ENCODE assay signal across 30 mouse cellular contexts in the genomic region with DNA sequence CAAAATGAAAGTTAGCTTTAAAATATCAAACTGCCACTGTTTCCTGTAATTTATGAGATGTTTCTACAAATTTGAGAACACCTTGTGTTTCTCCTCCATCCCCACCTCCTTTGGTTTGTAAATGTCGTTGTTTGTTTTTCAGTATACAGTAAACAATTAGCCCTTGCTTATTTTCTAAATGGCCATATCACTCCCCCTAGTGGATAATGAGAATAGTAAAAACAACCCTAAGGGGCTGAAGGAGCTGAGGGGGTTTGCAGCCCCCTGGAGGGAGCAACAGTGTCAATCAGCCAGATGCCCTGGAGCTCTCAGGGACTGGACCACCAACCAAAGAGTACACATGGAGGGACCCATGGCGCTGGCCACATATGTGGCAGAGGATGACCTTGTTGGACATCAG. TPM values are rescaled to one million over a fixed set of nuclear protein-coding genes. Genes with fewer than 3 reads are reported as not detected.
DNase-seq lines count a peak whose midpoint lies in the region; ATAC-seq and TF ChIP-seq lines count a peak whose summit lies in the region.
"Had no signal": no experiment of that assay in that cellular context is flagged by ENCODE, and none has a peak within 500 bp of the region (broad histone marks: within the 10 kb centered on the region; RNA-seq: fewer than 3 reads in every experiment).

No protein-coding gene starts in this region.

- in situ Hi-C loops in CH12.LX (cut with MboI; ENCODE audit: low pct_ligation_motif_present, low pct_unique_long_range_greater_than_20kb, low sequenced_read_pairs), result no loop called here

- no peaks in the 10 kb centered on the region for H3K4me1 ChIP-seq in heart, postnatal 0 days (ENCODE audit: control insufficient read depth, insufficient read depth)
- no peaks in the 10 kb centered on the region for H3K4me1 ChIP-seq in heart, embryonic 10.5 days
- H3K4me1 ChIP-seq in liver, postnatal 0 days (ENCODE audit: insufficient read depth), result no peaks in the 10 kb centered on the region
- no peaks in the 10 kb centered on the region for H3K4me1 ChIP-seq in liver, embryonic 12.5 days
- peaks cover under 1 to 2% of the 10 kb centered on the region in 2 experiments; a peak in 1 of 4 replicates for H3K4me1 ChIP-seq in CH12.LX (ENCODE audit: control insufficient read depth in 1 of 2, insufficient read depth in 2 of 2)
- H3K4me1 ChIP-seq: embryonic facial prominence, embryonic 10.5 days; megakaryocyte, embryonic 14.5 days; midbrain, embryonic 13.5 days; neural tube, embryonic 12.5 days; stomach, embryonic 15.5 days had no signal

- no peaks in the 10 kb centered on the region for H3K36me3 ChIP-seq in heart, postnatal 0 days (replicated peaks; ENCODE audit: control insufficient read depth, insufficient read depth, low read length)
- H3K36me3 ChIP-seq in heart, embryonic 10.5 days, result no peaks in the 10 kb centered on the region
- H3K36me3 ChIP-seq in liver, postnatal 0 days (replicated peaks; ENCODE audit: insufficient read depth, low read length), result no peaks in the 10 kb centered on the region
- H3K36me3 ChIP-seq in liver, embryonic 12.5 days, result no peaks in the 10 kb centered on the region
- H3K36me3 ChIP-seq in CH12.LX (replicated peaks in 1 of 2; ENCODE audit: control insufficient read depth in 1 of 2, insufficient read depth in 1 of 2, low read length in 1 of 2), result no peaks in the 10 kb centered on the region
- H3K36me3 ChIP-seq: embryonic facial prominence, embryonic 10.5 days; midbrain, embryonic 13.5 days; neural tube, embryonic 12.5 days; stomach, embryonic 15.5 days had no signal

- no peak overlapping the region for H3K4me2 ChIP-seq in heart, postnatal 0 days (ENCODE audit: low read depth, low read length)
- no peak overlapping the region for H3K4me2 ChIP-seq in liver, postnatal 0 days (ENCODE audit: low read depth, low read length)
- no peak overlapping the region for H3K4me2 ChIP-seq in liver, embryonic 12.5 days
- peak overlapping the region; percentile 42; the same call in 1 of the 2 replicates for H3K4me2 ChIP-seq in CH12.LX (ENCODE audit: insufficient read depth, low read depth, poor library complexity, severe bottlenecking)
- H3K4me2 ChIP-seq: hindbrain, embryonic 14.5 days; midbrain, embryonic 13.5 days; neural tube, embryonic 12.5 days; stomach, embryonic 15.5 days had no signal

- no peak for TF ChIP-seq EP300 in heart, postnatal 0 days (IDR thresholded peaks at IDR 0.05; ENCODE audit: low read depth)
- no peak for TF ChIP-seq EP300 in liver, postnatal 0 days (IDR thresholded peaks at IDR 0.05; ENCODE audit: low read depth)
- TF ChIP-seq EP300 in CH12.LX (IDR thresholded peaks at IDR 0.05; ENCODE audit: low read length), result no peak

- no peak overlapping the region for H3K27ac ChIP-seq in heart, postnatal 0 days (ENCODE audit: low read depth)
- H3K27ac ChIP-seq in heart, embryonic 10.5 days, result no peak overlapping the region
- H3K27ac ChIP-seq in liver, postnatal 0 days (ENCODE audit: low read depth), result no peak overlapping the region
- no peak overlapping the region for H3K27ac ChIP-seq in liver, embryonic 12.5 days
- no peak overlapping the region for H3K27ac ChIP-seq in CH12.LX (ENCODE audit: insufficient read depth, low read depth)
- H3K27ac ChIP-seq: embryonic facial prominence, embryonic 10.5 days; hindbrain, embryonic 14.5 days; midbrain, embryonic 13.5 days; neural tube, embryonic 12.5 days; stomach, embryonic 15.5 days had no signal

- no peaks in the 10 kb centered on the region for H3K27me3 ChIP-seq in heart, postnatal 0 days (ENCODE audit: control insufficient read depth, insufficient read depth, low read length)
- H3K27me3 ChIP-seq in heart, embryonic 10.5 days (ENCODE audit: insufficient read depth, poor library complexity, severe bottlenecking), result no peaks in the 10 kb centered on the region
- H3K27me3 ChIP-seq in liver, postnatal 0 days (ENCODE audit: insufficient read depth, low read length), result no peaks in the 10 kb centered on the region
- H3K27me3 ChIP-seq in liver, embryonic 12.5 days (replicated peaks), result no peaks in the 10 kb centered on the region
- H3K27me3 ChIP-seq in CH12.LX (replicated peaks), result no peaks in the 10 kb centered on the region
- H3K27me3 ChIP-seq: megakaryocyte, embryonic 14.5 days; midbrain, embryonic 13.5 days; neural tube, embryonic 12.5 days; stomach, embryonic 15.5 days had no signal

- peak; percentile 36 for TF ChIP-seq CTCF in heart, postnatal 0 days (IDR thresholded peaks at IDR 0.05; ENCODE audit: low read depth)
- peak; percentile 33 for TF ChIP-seq CTCF in liver, postnatal 0 days (IDR thresholded peaks at IDR 0.05; ENCODE audit: low read depth)
- TF ChIP-seq CTCF in CH12.LX (conservative IDR thresholded peaks at IDR 0.05 in 1 of 2, IDR thresholded peaks at IDR 0.05 in 1 of 2; ENCODE audit: low read depth in 2 of 2, low read length in 2 of 2), result peak in 1 of 2 experiments; percentile 53; a peak in 2 of 4 replicates

- peak; percentile 34 for TF ChIP-seq RAD21 in CH12.LX (IDR thresholded peaks at IDR 0.05; ENCODE audit: low read depth, low read length)

- no peak overlapping the region for H3K4me3 ChIP-seq in heart, postnatal 0 days (ENCODE audit: low read depth, low read length)
- no peak overlapping the region for H3K4me3 ChIP-seq in heart, embryonic 10.5 days
- no peak overlapping the region for H3K4me3 ChIP-seq in liver, postnatal 0 days (ENCODE audit: low read depth, low read length)
- H3K4me3 ChIP-seq in liver, embryonic 12.5 days, result no peak overlapping the region
- no peak overlapping the region for H3K4me3 ChIP-seq in CH12.LX (replicated peaks in 1 of 3; ENCODE audit: low read depth in 2 of 3, low read length in 2 of 3, poor library complexity in 1 of 3)
- H3K4me3 ChIP-seq: embryonic facial prominence, embryonic 10.5 days; megakaryocyte, embryonic 14.5 days; midbrain, embryonic 13.5 days; neural tube, embryonic 12.5 days; stomach, embryonic 15.5 days had no signal

- no peak for TF ChIP-seq POLR2A in CH12.LX (IDR thresholded peaks at IDR 0.05; ENCODE audit: low read depth, low read length)

- no peaks in the 10 kb centered on the region for H3K9me3 ChIP-seq in heart, postnatal 0 days (replicated peaks; ENCODE audit: control insufficient read depth, low read length)
- H3K9me3 ChIP-seq in heart, embryonic 10.5 days, result no peaks in the 10 kb centered on the region
- no peaks in the 10 kb centered on the region for H3K9me3 ChIP-seq in liver, postnatal 0 days (ENCODE audit: low read length)
- H3K9me3 ChIP-seq in liver, embryonic 12.5 days (replicated peaks), result no peaks in the 10 kb centered on the region
- no peaks in the 10 kb centered on the region for H3K9me3 ChIP-seq in CH12.LX (replicated peaks; ENCODE audit: low read length)
- H3K9me3 ChIP-seq: embryonic facial prominence, embryonic 10.5 days; megakaryocyte, embryonic 14.5 days; midbrain, embryonic 13.5 days; neural tube, embryonic 12.5 days; stomach, embryonic 15.5 days had no signal

- no peak overlapping the region for H3K9ac ChIP-seq in heart, postnatal 0 days (replicated peaks; ENCODE audit: low read depth, low read length)
- no peak overlapping the region for H3K9ac ChIP-seq in liver, postnatal 0 days (replicated peaks)
- H3K9ac ChIP-seq in liver, embryonic 12.5 days, result no peak overlapping the region
- no peak overlapping the region for H3K9ac ChIP-seq in CH12.LX (ENCODE audit: insufficient read depth, low read depth)
- H3K9ac ChIP-seq: hindbrain, embryonic 14.5 days; midbrain, embryonic 13.5 days; neural tube, embryonic 12.5 days; stomach, embryonic 15.5 days had no signal

- no peaks in the 10 kb centered on the region for H3K79me2 ChIP-seq in CH12.LX (replicated peaks; ENCODE audit: control insufficient read depth, extremely low read depth, insufficient read depth, poor library complexity, severe bottlenecking)

- dilution Hi-C loops in CH12.LX (cut with MboI; ENCODE audit: extremely low pct_ligation_motif_present, extremely low pct_unique_long_range_greater_than_20kb, low sequenced_read_pairs), result no loop called here

- no peak for DNase-seq in heart, postnatal 0 days (ENCODE audit: low spot score)
- DNase-seq in heart, embryonic 10.5 days (ENCODE audit: low spot score), result no peak
- no peak for DNase-seq in liver, postnatal 0 days
- DNase-seq in CH12.LX (ENCODE audit: extremely low read depth) (no peak), R1 (ENCODE audit: low read depth, low spot score) (peak; percentile 27)
- DNase-seq in adrenal gland, postnatal 36 days, result no peak
- DNase-seq in spleen, postnatal 10 days (ENCODE audit: low spot score in 2 of 2), result no peak
- DNase-seq: cerebellum, adult 11-12 months; cerebellum, postnatal 10 days; heart, postnatal 36 days; kidney, postnatal 36 days; layer of hippocampus, adult 9-11 months; left cerebral cortex, postnatal 4 days; liver; thymus, adult 2 months; thymus, postnatal 4 days had no signal

- no peak for ATAC-seq in heart, postnatal 0 days (ENCODE audit: insufficient read depth, low read depth)
- ATAC-seq in liver, postnatal 0 days, result no peak
- no peak for ATAC-seq in liver, embryonic 12.5 days
- ATAC-seq: forebrain, embryonic 16.5 days; midbrain, embryonic 13.5 days had no signal

- WGBS in heart, postnatal 0 days, result 72% methylated on average over 2 of the region's 2 CpGs
- 78% methylated on average over 2 of the region's 2 CpGs for WGBS in heart, embryonic 10.5 days
- WGBS in liver, postnatal 0 days (ENCODE audit: insufficient replicate concordance), result 67% methylated on average over 2 of the region's 2 CpGs
- 66% methylated on average over 2 of the region's 2 CpGs for WGBS in liver, embryonic 12.5 days (ENCODE audit: insufficient replicate concordance)

RNA-seq across cellular contexts. Expression of a gene that starts 22.7 kb away (rescaled TPM):
- 0.70 and 2.4 TPM in 2 replicates for total RNA-seq in heart, postnatal 0 days (2014; rRNA removed; ENCODE audit: low replicate concordance)
- 0.08 and 0.26 TPM in 2 replicates for polyA plus RNA-seq in heart, postnatal 0 days (2015; fragmentation: Nextera tagmentation; extraction: Ambion mirVana)
- polyA plus RNA-seq in heart, embryonic 10.5 days (2016; fragmentation: Nextera tagmentation; extraction: Ambion mirVana), result 0.70 and 40.7 TPM in 2 replicates
- polyA plus RNA-seq in liver, postnatal 0 days (2015; fragmentation: Nextera tagmentation; extraction: Ambion mirVana), result 4,762 and 5,621 TPM in 2 replicates
- 170 and 179 TPM in 2 replicates for polyA plus RNA-seq in liver, embryonic 12.5 days (2016; fragmentation: Nextera tagmentation; extraction: Ambion mirVana)
- total RNA-seq in CH12.LX (2012; rRNA removed), result not detected in 2 replicates
- not detected in 2 replicates for total RNA-seq in CH12.LX (2014; rRNA removed)
- not detected in 2 replicates for polyA plus RNA-seq in CH12.LX (2012; ENCODE audit: insufficient read length, low read depth)
- 1 to 10 TPM in 1 of 2 experiments, not detected in 1; 3.2 TPM for total RNA-seq in adrenal gland, postnatal 36 days (2021)
- total RNA-seq: heart, postnatal 36 days; left cerebral cortex, adult 8-10 months; left cerebral cortex, postnatal 4 days had no signal
- polyA plus RNA-seq: C2C12; cortical plate, adult 2 months; heart, embryonic 14.5 days; hindbrain, embryonic 14.5 days; intestine, embryonic 14.5 days; kidney, embryonic 14.5 days; neural tube, embryonic 12.5 days had no signal

RNA-seq across cellular contexts. Expression of a gene that starts 41.0 kb away (rescaled TPM):
- total RNA-seq in heart, postnatal 0 days (2014; rRNA removed; ENCODE audit: low replicate concordance), result 2.3 and 3.3 TPM in 2 replicates
- 0.08 and 0.19 TPM in 2 replicates for polyA plus RNA-seq in heart, postnatal 0 days (2015; fragmentation: Nextera tagmentation; extraction: Ambion mirVana)
- 0.78 and 22.1 TPM in 2 replicates for polyA plus RNA-seq in heart, embryonic 10.5 days (2016; fragmentation: Nextera tagmentation; extraction: Ambion mirVana)
- polyA plus RNA-seq in liver, postnatal 0 days (2015; fragmentation: Nextera tagmentation; extraction: Ambion mirVana), result 4,366 and 4,944 TPM in 2 replicates
- 190 and 194 TPM in 2 replicates for polyA plus RNA-seq in liver, embryonic 12.5 days (2016; fragmentation: Nextera tagmentation; extraction: Ambion mirVana)
- not detected in 2 replicates for total RNA-seq in CH12.LX (2012; rRNA removed)
- total RNA-seq in CH12.LX (2014; rRNA removed), result not detected in 2 replicates
- not detected in 2 replicates for polyA plus RNA-seq in CH12.LX (2012; ENCODE audit: insufficient read length, low read depth)
- 1 to 10 TPM in 1 of 2 experiments, not detected in 1; 3.8 TPM for total RNA-seq in adrenal gland, postnatal 36 days (2021)
- total RNA-seq: heart, postnatal 36 days; left cerebral cortex, adult 8-10 months; left cerebral cortex, postnatal 4 days had no signal
- polyA plus RNA-seq: C2C12; cortical plate, adult 2 months; embryonic facial prominence, embryonic 10.5 days; heart, embryonic 14.5 days; hindbrain, embryonic 14.5 days had no signal

Comparison
In these comparisons a context has a peak if more than half of its experiments do, and no peak if none do; other contexts are left out.
1. RNA of a gene that starts 41.0 kb away (polyA plus RNA-seq): 4,366 to 4,944 TPM in liver, postnatal 0 days; 190 to 194 TPM in liver, embryonic 12.5 days, 0.78 to 22.1 TPM in heart, embryonic 10.5 days, 0.08 to 0.19 TPM in heart, postnatal 0 days and not detected in CH12.LX; every median in the first group is over 10 times any median in the second.